Mouse (Mus musculus) adrenal gland, adult 18-20 months (tissue): ENCODE data around the gene Comp. TPM values are rescaled to one million over a fixed set of nuclear protein-coding genes. Genes with fewer than 3 reads are reported as not detected.

ENCODE experiments used
- DNase-seq, 2 experiments: peaks; one replicate each; pipeline ENCODE4 v3.0.0; 2021 to 2022; ENCODE audit warnings: low spot score in 2 of 2
- long read RNA-seq, 2 experiments: library from polyadenylated mRNA; stranded (forward); transcript quantifications; one replicate each; pipeline ENCODE4 v2.0.0; 2021
- total RNA-seq, 2 experiments: library from RNA; stranded (reverse); gene quantifications; 1 replicate in 1 of 2; 2 replicates in 1 of 2; pipeline ENCODE4 v1.2.3; 2021

Gene Comp
- under 1 TPM in 1 of 2 experiments, not detected in 1; 0.35 TPM for total RNA-seq
- long read RNA-seq, experiment 1 = 0 reads
- long read RNA-seq, experiment 2, partial matches to known transcripts = 0 of 2 reads
- long read RNA-seq, experiment 2, other reads (novel, unspliced or antisense) = 0 of 2 reads

- DNase-seq = no peak
Observed at GRCm38 (mm10) chr8:70373397-70374317, at the start of gene Comp. Gene Comp (plus strand): TSS chr8:70373558.

- no peak for DNase-seq
Observed at GRCm38 (mm10) chr8:70323716-70324115, 49.6 kb upstream of the Comp start.

- DNase-seq = no peak
Observed at GRCm38 (mm10) chr8:70327512-70327911, 45.8 kb upstream of the Comp start.

- no peak for DNase-seq
Observed at GRCm38 (mm10) chr8:70329124-70329834, 44.1 kb upstream of the Comp start, which contains the start of gene Gdf1. Gene Gdf1 (plus strand): TSS chr8:70329817.

- peak in 1 of 2 experiments; percentile 32 for DNase-seq
Observed at GRCm38 (mm10) chr8:70329835-70330740, 43.3 kb upstream of the Comp start.

GRCm38 (mm10) chr8:70330741-70331364 is 42.5 kb upstream of the Comp start:
- peak in 1 of 2 experiments; percentile 46 for DNase-seq

- DNase-seq = no peak
Observed at GRCm38 (mm10) chr8:70331526-70331925, 41.8 kb upstream of the Comp start.

- DNase-seq = peak; percentile 57 to 66
Observed at GRCm38 (mm10) chr8:70332070-70332877, 41.1 kb upstream of the Comp start.

- DNase-seq = no peak
Observed at GRCm38 (mm10) chr8:70332878-70333202, 40.5 kb upstream of the Comp start.

- no peak for DNase-seq
Observed at GRCm38 (mm10) chr8:70338931-70339330, 34.4 kb upstream of the Comp start.

- no peak for DNase-seq
Observed at GRCm38 (mm10) chr8:70340659-70341058, 32.7 kb upstream of the Comp start.

GRCm38 (mm10) chr8:70342007-70342406 is 31.4 kb upstream of the Comp start:
- DNase-seq = no peak

GRCm38 (mm10) chr8:70343076-70343475 is 30.3 kb upstream of the Comp start:
- no peak for DNase-seq

- no peak for DNase-seq
Observed at GRCm38 (mm10) chr8:70343696-70344095, 29.7 kb upstream of the Comp start.

GRCm38 (mm10) chr8:70344279-70344678 is 29.1 kb upstream of the Comp start:
- DNase-seq = no peak

GRCm38 (mm10) chr8:70347443-70347842 is 25.9 kb upstream of the Comp start:
- DNase-seq = no peak

GRCm38 (mm10) chr8:70347860-70348420 is 25.4 kb upstream of the Comp start:
- DNase-seq = no peak

GRCm38 (mm10) chr8:70351035-70351999 is 22.0 kb upstream of the Comp start:
- DNase-seq = no peak
